Mouse (Mus musculus) cortical plate, adult 2 months (tissue): ENCODE measurements at regions not wholly inside any gene's neighbourhood (a gene's known extent, or its start where the extent isn't known, plus 50 kb on each side); places are given as distances from the start of the nearest gene placed in this dataset.

Experiments used
- CTCF ChIP-seq: fragments of 200-500 bp; IDR thresholded peaks from 2 replicates; pipeline ENCODE4 v1.5.1; 2011; ENCODE audit warnings: mild to moderate bottlenecking, control low read depth, low read length; ENCODE audit not compliant: insufficient read depth; ENCODE audit errors: extremely low read depth
- POLR2A ChIP-seq: fragments of 200-500 bp; IDR thresholded peaks from 2 replicates; pipeline ENCODE4 v1.6.1; 2011; ENCODE audit warnings: mild to moderate bottlenecking, low read length, control low read depth; ENCODE audit not compliant: insufficient read depth; ENCODE audit errors: extremely low read depth

DNA sequence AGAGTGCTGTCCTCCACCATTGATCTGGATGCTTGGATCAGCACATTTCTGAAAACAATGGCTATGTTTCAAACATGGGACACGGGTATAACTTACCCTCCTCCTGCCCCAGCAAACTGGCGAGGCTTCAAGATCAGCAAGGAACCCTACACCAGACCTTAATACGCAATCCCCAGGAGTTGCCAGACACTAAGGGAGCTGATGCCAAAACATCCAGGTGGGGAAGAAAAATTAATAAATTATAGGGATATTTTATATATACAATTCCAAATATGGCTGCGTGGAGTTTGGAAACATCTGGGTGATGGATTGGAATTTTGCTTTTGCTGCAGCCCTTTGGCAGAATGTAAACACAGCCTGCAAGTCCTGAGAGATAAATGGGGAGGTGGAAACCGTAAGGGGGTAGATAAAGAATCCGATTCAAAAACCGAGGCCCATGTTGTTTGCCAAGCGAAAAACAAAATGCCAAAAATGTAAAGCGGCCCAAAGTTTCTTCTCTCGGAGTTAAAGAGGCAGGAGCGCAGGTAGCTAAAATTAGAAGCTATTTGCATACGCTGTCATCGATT, 460.9 kb upstream of the Gm765 start:
- no peak for TF ChIP-seq POLR2A
- TF ChIP-seq CTCF, result no peak
